Mouse (Mus musculus): ENCODE results near the gene Mettl6.

GRCm38 (mm10) chr14:31519165-31519564, 24.3 kb upstream of the Mettl6 start:
- TF ChIP-seq GATA1 (IDR thresholded peaks at IDR 0.05; ENCODE audit: low read length), result no peak
- TF ChIP-seq TAL1 (IDR thresholded peaks at IDR 0.05; ENCODE audit: low read length), result no peak
